Mouse (Mus musculus) olfactory bulb, adult 2 months (tissue): ENCODE results near the gene Wnk2. TPM values are rescaled to one million over a fixed set of nuclear protein-coding genes. Genes with fewer than 3 reads are reported as not detected.
A peak's percentile ranks its signal among the peaks of the same experiment; 100 is the strongest.

Source experiments
- H3K27ac ChIP-seq: fragments of 200-500 bp; 2 replicates; pipeline ENCODE4 v1.5.1; 2012; ENCODE audit warnings: low read depth, low read length; ENCODE audit not compliant: insufficient read depth
- H3K4me1 ChIP-seq: fragments of 200-500 bp; 2 replicates; pipeline ENCODE4 v1.6.1; 2012; ENCODE audit warnings: low read length; ENCODE audit not compliant: control insufficient read depth, insufficient read depth
- H3K4me3 ChIP-seq: fragments of 200-500 bp; 2 replicates; pipeline ENCODE4 v1.5.1; 2012; ENCODE audit warnings: mild to moderate bottlenecking, low read depth, low read length, moderate library complexity; ENCODE audit not compliant: insufficient read depth
- CTCF ChIP-seq: fragments of 200-500 bp; IDR thresholded peaks from 2 replicates; pipeline ENCODE4 v1.5.1; 2012; ENCODE audit warnings: low read depth, mild to moderate bottlenecking, low read length, moderate library complexity; ENCODE audit not compliant: insufficient read depth
- POLR2A ChIP-seq: fragments of 200-500 bp; IDR thresholded peaks from 2 replicates; pipeline ENCODE4 v1.6.1; 2012; ENCODE audit warnings: mild to moderate bottlenecking, low read depth, low read length, moderate library complexity; ENCODE audit not compliant: insufficient read depth
- WGBS: fragments of 180-500 bp; shearing (Covaris S2); methylation state at CpG from one replicate; pipeline ENCODE4 v1.1.7; 2018; 5-methylcytosine and 5-hydroxymethylcytosine counted together
- polyA plus RNA-seq: library from polyadenylated mRNA; stranded (reverse); fragments of >200 nt; gene quantifications from 2 replicates; pipeline ENCODE4 v1.2.4, GENCODE M21; 2012; ENCODE audit warnings: low replicate concordance; ENCODE audit not compliant: missing spikeins, insufficient read depth, insufficient read length

The Wnk2 gene
- not detected in 2 replicates for polyA plus RNA-seq

- H3K4me1 ChIP-seq, result peaks cover 34% of the 10 kb centered on the region
- 0 out of 2 replicates have a peak, but pooled peaks have one; percentile 12 for TF ChIP-seq CTCF
- peak; percentile 85 for TF ChIP-seq POLR2A
- peak within 1 kb of the TSS; percentile 99 for H3K4me3 ChIP-seq
- WGBS, result under 1% methylated on average over 42 of the region's 43 CpGs
- H3K27ac ChIP-seq, result peak within 1 kb of the TSS; percentile 61
These were observed at the start of gene Wnk2 for GRCm38 (mm10) chr13:49147858-49148226. TSS of gene Wnk2 (minus strand) at chr13:49148014.

- Histone ChIP-seq H3K4me1 (no peaks in the 10 kb centered on the region; the same call in 1 of the 2 replicates), H3K27ac (no peak overlapping the region), H3K4me3 (no peak overlapping the region)
- TF ChIP-seq POLR2A, result no peak
- TF ChIP-seq CTCF, result no peak
- WGBS, result 72% methylated on average over 6 of the region's 6 CpGs
These were observed 49.0 kb upstream of the Wnk2 start for GRCm38 (mm10) chr13:49196766-49197165.

DNA sequence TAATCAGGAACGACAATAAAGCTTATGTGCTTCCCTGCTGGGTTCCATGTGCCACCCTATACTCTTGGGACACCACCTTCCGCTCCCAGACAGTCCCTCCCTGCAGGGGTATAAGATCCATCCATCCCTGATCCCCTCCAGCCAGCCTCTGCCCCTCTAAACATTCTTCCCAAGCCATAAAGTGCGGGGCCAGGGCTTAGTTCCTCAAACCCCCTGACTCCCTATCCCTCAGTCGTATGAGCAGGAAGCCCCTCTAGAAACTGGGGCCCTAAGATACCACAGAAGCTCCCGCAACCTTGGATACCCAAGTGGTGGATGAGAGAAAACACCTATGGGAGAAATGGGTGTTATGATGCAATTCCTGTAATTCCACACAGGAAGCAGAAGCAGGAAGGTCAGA, 48.4 kb upstream of the Wnk2 start:
- no peak overlapping the region for H3K4me3 ChIP-seq
- no peak overlapping the region for H3K27ac ChIP-seq
- H3K4me1 ChIP-seq, result peaks cover 5% of the 10 kb centered on the region
- WGBS, result 88% methylated on average over 5 of the region's 5 CpGs
- TF ChIP-seq CTCF, result no peak
- no peak for TF ChIP-seq POLR2A

DNA sequence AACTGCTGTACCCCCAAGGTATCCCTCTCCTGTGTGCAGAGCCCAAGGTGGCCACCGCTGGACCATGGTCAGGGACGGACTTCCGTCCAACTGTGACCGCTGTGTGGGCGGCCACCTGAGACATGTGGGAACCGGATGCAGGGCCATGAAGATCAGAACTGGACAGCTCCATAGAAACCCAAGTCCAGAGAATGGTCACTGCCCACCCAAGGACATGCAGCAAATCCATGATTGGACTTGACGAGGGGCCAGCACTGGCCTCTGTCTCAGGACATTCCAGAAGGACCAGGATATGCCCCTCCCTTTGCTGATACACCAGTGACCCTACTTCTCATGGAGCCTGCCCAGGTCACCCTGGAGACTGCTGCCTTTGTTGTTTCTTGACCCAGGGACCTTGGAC, 47.8 kb upstream of the Wnk2 start:
- Histone ChIP-seq H3K4me1 (peaks cover 11% of the 10 kb centered on the region), H3K4me3 (no peak overlapping the region), H3K27ac (no peak overlapping the region)
- 92% methylated on average over 7 of the region's 7 CpGs for WGBS
- TF ChIP-seq CTCF (no peak), POLR2A (no peak)

- no peak overlapping the region for H3K4me3 ChIP-seq
- WGBS, result 96% methylated on average over 13 of the region's 13 CpGs
- H3K27ac ChIP-seq, result no peak overlapping the region
- TF ChIP-seq POLR2A, result no peak
- peaks cover 17% of the 10 kb centered on the region for H3K4me1 ChIP-seq
These were observed 47.0 kb upstream of the Wnk2 start for GRCm38 (mm10) chr13:49194811-49195210.

- 95% methylated on average over 17 of the region's 17 CpGs for WGBS
- TF ChIP-seq CTCF (no peak), POLR2A (no peak)
- Histone ChIP-seq H3K4me1 (peaks cover 29% of the 10 kb centered on the region), H3K27ac (no peak overlapping the region), H3K4me3 (no peak overlapping the region)
These were observed 45.8 kb upstream of the Wnk2 start for GRCm38 (mm10) chr13:49193650-49194049.

GRCm38 (mm10) chr13:49192156-49192855, 44.5 kb upstream of the Wnk2 start:
- 66% methylated on average over 16 of the region's 16 CpGs for WGBS

DNA sequence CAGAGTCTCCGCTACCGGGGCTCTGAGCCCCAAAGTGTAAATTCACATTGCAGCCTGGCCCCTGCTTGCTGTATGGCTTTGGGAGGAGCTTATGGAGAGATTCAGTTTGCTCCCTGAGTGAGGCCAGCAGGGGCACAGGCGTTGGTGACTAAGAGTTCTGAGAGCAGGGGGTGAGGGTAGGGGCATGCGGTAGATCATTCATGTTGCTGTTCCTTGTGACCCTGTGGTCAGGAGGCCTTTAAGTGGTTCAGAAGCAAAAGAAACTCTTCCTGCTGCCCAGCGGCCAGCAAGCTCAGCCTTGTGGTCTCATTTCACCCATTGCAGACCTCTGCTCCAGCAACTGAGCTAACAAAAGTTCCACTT, 43.8 kb upstream of the Wnk2 start:
- TF ChIP-seq CTCF (no peak), POLR2A (no peak)
- Histone ChIP-seq H3K4me3 (no peak overlapping the region), H3K4me1 (peaks cover 45% of the 10 kb centered on the region), H3K27ac (no peak overlapping the region)
- WGBS, result 75% methylated on average over 5 of the region's 5 CpGs

More at GRCm38 (mm10) chr13:49192156-49192855, 44.5 kb upstream of the Wnk2 start:
- no peak for TF ChIP-seq CTCF
- TF ChIP-seq POLR2A, result no peak
- H3K4me1 ChIP-seq, result peaks cover 39% of the 10 kb centered on the region
- H3K27ac ChIP-seq, result no peak overlapping the region
- no peak overlapping the region for H3K4me3 ChIP-seq

DNA sequence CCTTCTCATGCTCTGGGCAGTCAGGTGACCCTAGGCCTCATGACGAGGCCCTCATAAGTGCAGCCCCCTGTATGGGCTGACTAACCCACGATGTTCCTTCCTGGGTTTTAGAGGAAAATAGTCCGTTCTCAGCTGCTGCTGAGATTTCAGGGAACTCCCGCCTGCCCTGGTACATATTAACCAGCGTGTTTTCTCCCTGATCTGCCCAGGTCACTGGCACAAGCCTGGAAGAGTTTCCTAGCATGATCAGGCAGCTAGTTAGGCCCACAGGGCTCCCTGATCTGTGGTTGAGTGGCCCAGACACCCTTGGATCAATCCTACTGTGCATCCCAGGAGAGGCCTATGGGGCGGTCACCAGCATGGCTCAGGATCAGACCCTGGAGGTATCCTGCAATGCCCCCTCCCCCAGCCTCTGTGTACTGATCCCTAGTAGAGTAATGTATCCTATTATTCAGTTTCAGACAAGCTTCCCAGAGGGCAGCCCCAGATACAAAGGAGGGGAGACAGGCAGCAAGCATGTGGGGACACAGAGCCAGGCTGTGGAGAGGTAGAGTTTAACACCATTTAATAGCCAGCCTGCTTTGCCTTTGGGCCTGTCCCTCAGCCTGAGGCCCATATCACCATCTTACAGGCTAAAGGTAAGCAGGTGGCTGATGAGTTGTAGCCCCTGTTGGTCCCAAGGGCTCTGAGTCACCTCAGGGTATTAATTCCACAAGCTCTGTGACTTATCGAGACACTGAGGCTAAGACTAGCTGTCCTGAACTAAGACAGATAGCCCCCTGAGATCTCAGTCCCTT, 43.3 kb upstream of the Wnk2 start:
- Histone ChIP-seq H3K4me1 (peaks cover 46% of the 10 kb centered on the region), H3K27ac (no peak overlapping the region), H3K4me3 (no peak overlapping the region)
- WGBS, result 83% methylated on average over 7 of the region's 7 CpGs
- no peak for TF ChIP-seq POLR2A
- TF ChIP-seq CTCF, result no peak
